Mouse (Mus musculus) kidney, adult 2 months (tissue): ENCODE data around the gene Syne1.

Source experiments
- CTCF ChIP-seq: fragments of 200-500 bp; conservative IDR thresholded peaks from 2 replicates; pipeline ENCODE4 v1.5.1; 2011; ENCODE audit warnings: low read depth, mild to moderate bottlenecking, control low read depth, low read length, moderate library complexity, mixed read lengths; ENCODE audit not compliant: insufficient read depth, insufficient read length
- POLR2A ChIP-seq: fragments of 200-500 bp; IDR thresholded peaks from one replicate; pipeline ENCODE4 v1.6.1; 2011; ENCODE audit warnings: low read depth, low read length, control low read depth

- no peak for TF ChIP-seq CTCF
- no peak for TF ChIP-seq POLR2A
Observed at GRCm38 (mm10) chr10:4983919-4984318, 567.4 kb downstream of the Syne1 start.
